Mouse (Mus musculus): ENCODE measurements around the gene Slbp. TPM values are rescaled to one million over a fixed set of nuclear protein-coding genes. Genes with fewer than 3 reads are reported as not detected.

Gene Slbp
- total RNA-seq, 1 experiment: 123 TPM

- no peak for TF ChIP-seq ZNF384 (IDR thresholded peaks at IDR 0.05; ENCODE audit: low read depth, low read length)
- no peak for TF ChIP-seq MAFK (IDR thresholded peaks at IDR 0.05; ENCODE audit: insufficient read depth, low read depth, low read length)
- TF ChIP-seq ZC3H11A (IDR thresholded peaks at IDR 0.05; ENCODE audit: borderline replicate concordance, low read depth, low read length): no peak
- TF ChIP-seq CHD2 (IDR thresholded peaks at IDR 0.05; ENCODE audit: low read depth, low read length): no peak
- no peak for TF ChIP-seq HCFC1 (IDR thresholded peaks at IDR 0.05; ENCODE audit: borderline replicate concordance, insufficient read depth, low read length)
- Histone ChIP-seq H3K9ac (ENCODE audit: insufficient read depth, low read depth, low read length, poor library complexity, severe bottlenecking) (no peak overlapping the region), H3K4me3 (ENCODE audit: insufficient read depth in 1 of 2, low read depth in 1 of 2, low read length in 2 of 2, poor library complexity in 1 of 2, severe bottlenecking in 1 of 2) (no peak overlapping the region), H3K9me3 (ENCODE audit: control insufficient read depth, insufficient read depth, low read depth, low read length) (no peaks in the 10 kb centered on the region), H3K4me1 (ENCODE audit: control insufficient read depth in 2 of 2, insufficient read depth in 2 of 2, low read length in 2 of 2, poor library complexity in 1 of 2) (peaks cover 0 to 2% of the 10 kb centered on the region in 2 experiments; a peak in 1 of 4 replicates), H3K36me3 (ENCODE audit: control insufficient read depth, insufficient read depth, low read length, poor library complexity, severe bottlenecking) (peaks cover 7% of the 10 kb centered on the region), H3K27ac (ENCODE audit: insufficient read depth, low read depth, low read length, poor library complexity, severe bottlenecking) (no peak overlapping the region)
- no peak for DNase-seq (ENCODE audit: low read depth, low spot score)
- in situ Hi-C loops (cut with MboI; ENCODE audit: low sequenced_read_pairs in 2 of 2, unreplicated experiment in 2 of 2): no loop called here
Observed at GRCm38 (mm10) chr5:33655251-33655840, 3.0 kb upstream of the Slbp start.

GRCm38 (mm10) chr5:33654424-33654823, 2.0 kb upstream of the Slbp start:
- no peak for DNase-seq (ENCODE audit: low read depth, low spot score)
- no peak overlapping the region for H3K27ac ChIP-seq (ENCODE audit: insufficient read depth, low read depth, low read length, poor library complexity, severe bottlenecking)
- H3K4me3 ChIP-seq (ENCODE audit: insufficient read depth in 1 of 2, low read depth in 1 of 2, low read length in 2 of 2, poor library complexity in 1 of 2, severe bottlenecking in 1 of 2): no peak overlapping the region
- TF ChIP-seq MAFK (IDR thresholded peaks at IDR 0.05; ENCODE audit: insufficient read depth, low read depth, low read length) (no peak), ZNF384 (IDR thresholded peaks at IDR 0.05; ENCODE audit: low read depth, low read length) (no peak), CHD2 (IDR thresholded peaks at IDR 0.05; ENCODE audit: low read depth, low read length) (no peak), ZC3H11A (IDR thresholded peaks at IDR 0.05; ENCODE audit: borderline replicate concordance, low read depth, low read length) (no peak), HCFC1 (IDR thresholded peaks at IDR 0.05; ENCODE audit: borderline replicate concordance, insufficient read depth, low read length) (no peak)
- in situ Hi-C loops (cut with MboI; ENCODE audit: low sequenced_read_pairs in 2 of 2, unreplicated experiment in 2 of 2): no loop called here
- H3K9ac ChIP-seq (ENCODE audit: insufficient read depth, low read depth, low read length, poor library complexity, severe bottlenecking): no peak overlapping the region
- H3K9me3 ChIP-seq (ENCODE audit: control insufficient read depth, insufficient read depth, low read depth, low read length): no peaks in the 10 kb centered on the region
- peaks cover 0 to under 1% of the 10 kb centered on the region in 2 experiments; a peak in 1 of 4 replicates for H3K4me1 ChIP-seq (ENCODE audit: control insufficient read depth in 2 of 2, insufficient read depth in 2 of 2, low read length in 2 of 2, poor library complexity in 1 of 2)
- peaks cover 7% of the 10 kb centered on the region for H3K36me3 ChIP-seq (ENCODE audit: control insufficient read depth, insufficient read depth, low read length, poor library complexity, severe bottlenecking)

GRCm38 (mm10) chr5:33652783-33653173, 404 bp upstream of the Slbp start:
- Histone ChIP-seq H3K4me3 (ENCODE audit: insufficient read depth in 1 of 2, low read depth in 1 of 2, low read length in 2 of 2, poor library complexity in 1 of 2, severe bottlenecking in 1 of 2) (peak overlapping the region; percentile 59 to 95), H3K36me3 (ENCODE audit: control insufficient read depth, insufficient read depth, low read length, poor library complexity, severe bottlenecking) (peaks cover 11% of the 10 kb centered on the region), H3K4me1 (ENCODE audit: control insufficient read depth in 2 of 2, insufficient read depth in 2 of 2, low read length in 2 of 2, poor library complexity in 1 of 2) (no peaks in the 10 kb centered on the region; a peak in 1 of 4 replicates), H3K9me3 (ENCODE audit: control insufficient read depth, insufficient read depth, low read depth, low read length) (no peaks in the 10 kb centered on the region), H3K27ac (ENCODE audit: insufficient read depth, low read depth, low read length, poor library complexity, severe bottlenecking) (no peak overlapping the region), H3K9ac (ENCODE audit: insufficient read depth, low read depth, low read length, poor library complexity, severe bottlenecking) (peak overlapping the region; percentile 95)
- TF ChIP-seq ZC3H11A (IDR thresholded peaks at IDR 0.05; ENCODE audit: borderline replicate concordance, low read depth, low read length) (no peak), MAFK (IDR thresholded peaks at IDR 0.05; ENCODE audit: insufficient read depth, low read depth, low read length) (no peak), HCFC1 (IDR thresholded peaks at IDR 0.05; ENCODE audit: borderline replicate concordance, insufficient read depth, low read length) (no peak), ZNF384 (IDR thresholded peaks at IDR 0.05; ENCODE audit: low read depth, low read length) (no peak), CHD2 (IDR thresholded peaks at IDR 0.05; ENCODE audit: low read depth, low read length) (no peak)
- no peak for DNase-seq (ENCODE audit: low read depth, low spot score)
- in situ Hi-C loops (cut with MboI; ENCODE audit: low sequenced_read_pairs in 2 of 2, unreplicated experiment in 2 of 2): no loop called here

- Histone ChIP-seq H3K4me3 (ENCODE audit: insufficient read depth in 1 of 2, low read depth in 1 of 2, low read length in 2 of 2, poor library complexity in 1 of 2, severe bottlenecking in 1 of 2) (peak overlapping the region; percentile 80 to 95), H3K9ac (ENCODE audit: insufficient read depth, low read depth, low read length, poor library complexity, severe bottlenecking) (peak overlapping the region; percentile 88), H3K36me3 (ENCODE audit: control insufficient read depth, insufficient read depth, low read length, poor library complexity, severe bottlenecking) (peaks cover 17% of the 10 kb centered on the region), H3K9me3 (ENCODE audit: control insufficient read depth, insufficient read depth, low read depth, low read length) (no peaks in the 10 kb centered on the region), H3K4me1 (ENCODE audit: control insufficient read depth in 2 of 2, insufficient read depth in 2 of 2, low read length in 2 of 2, poor library complexity in 1 of 2) (no peaks in the 10 kb centered on the region), H3K27ac (ENCODE audit: insufficient read depth, low read depth, low read length, poor library complexity, severe bottlenecking) (peak overlapping the region; percentile 84)
- in situ Hi-C loops (cut with MboI; ENCODE audit: low sequenced_read_pairs in 2 of 2, unreplicated experiment in 2 of 2): no loop called here
- no peak for DNase-seq (ENCODE audit: low read depth, low spot score)
- TF ChIP-seq ZNF384 (IDR thresholded peaks at IDR 0.05; ENCODE audit: low read depth, low read length): no peak
- no peak for TF ChIP-seq CHD2 (IDR thresholded peaks at IDR 0.05; ENCODE audit: low read depth, low read length)
- TF ChIP-seq MAFK (IDR thresholded peaks at IDR 0.05; ENCODE audit: insufficient read depth, low read depth, low read length): no peak
- TF ChIP-seq ZC3H11A (IDR thresholded peaks at IDR 0.05; ENCODE audit: borderline replicate concordance, low read depth, low read length): no peak
- no peak for TF ChIP-seq HCFC1 (IDR thresholded peaks at IDR 0.05; ENCODE audit: borderline replicate concordance, insufficient read depth, low read length)
Observed at GRCm38 (mm10) chr5:33651541-33651920, 843 bp downstream of the Slbp start.

All from ES-E14 (cell line).